Mouse (Mus musculus) myocyte (in vitro differentiated cells): ENCODE results near the gene Ahsa1.

ENCODE experiments used
- CEBPB ChIP-seq: IDR thresholded peaks from 2 replicates; pipeline ENCODE4 v1.6.1; 2011; ENCODE audit warnings: mild to moderate bottlenecking, moderate library complexity; ENCODE audit not compliant: poor library complexity, insufficient read depth, severe bottlenecking
- E2F4 ChIP-seq: IDR thresholded peaks from one replicate; pipeline ENCODE4 v1.6.1; 2011; ENCODE audit warnings: mild to moderate bottlenecking, control low read depth, moderate library complexity; ENCODE audit not compliant: insufficient read depth
- MAX ChIP-seq: IDR thresholded peaks from one replicate; pipeline ENCODE4 v1.6.1; 2011; ENCODE audit warnings: low read depth, mild to moderate bottlenecking, control low read depth
- MYOD1 ChIP-seq, 3 experiments: IDR thresholded peaks; one replicate each; pipeline ENCODE4 v1.6.1; 2011; ENCODE audit warnings: control low read depth in 2 of 3, low read depth in 2 of 3, mild to moderate bottlenecking in 2 of 3, moderate library complexity in 1 of 3; ENCODE audit not compliant: insufficient read length in 2 of 3, control insufficient read depth in 1 of 3
- POLR2A ChIP-seq: IDR thresholded peaks from one replicate; pipeline ENCODE4 v1.6.1; 2011; ENCODE audit warnings: low read depth, mild to moderate bottlenecking, control low read depth, moderate library complexity; ENCODE audit not compliant: insufficient read length
- POLR2AphosphoS2 ChIP-seq: IDR thresholded peaks from one replicate; pipeline ENCODE4 v1.6.1; 2011; ENCODE audit warnings: low read depth, control low read depth; ENCODE audit not compliant: insufficient read length
- SRF ChIP-seq: IDR thresholded peaks from one replicate; pipeline ENCODE4 v1.6.1; 2011; ENCODE audit warnings: low read depth; ENCODE audit not compliant: control insufficient read depth, insufficient read length
- TCF12 ChIP-seq: IDR thresholded peaks from one replicate; pipeline ENCODE4 v1.6.1; 2011; ENCODE audit warnings: mild to moderate bottlenecking, control low read depth; ENCODE audit not compliant: poor library complexity, insufficient read depth, severe bottlenecking
- TCF3 ChIP-seq: IDR thresholded peaks from one replicate; pipeline ENCODE4 v1.6.1; 2011; ENCODE audit warnings: low read depth, control low read depth; ENCODE audit not compliant: insufficient read length
- USF1 ChIP-seq: IDR thresholded peaks from one replicate; pipeline ENCODE4 v1.6.1; 2011; ENCODE audit warnings: low read depth, mild to moderate bottlenecking, control low read depth, moderate library complexity

DNA sequence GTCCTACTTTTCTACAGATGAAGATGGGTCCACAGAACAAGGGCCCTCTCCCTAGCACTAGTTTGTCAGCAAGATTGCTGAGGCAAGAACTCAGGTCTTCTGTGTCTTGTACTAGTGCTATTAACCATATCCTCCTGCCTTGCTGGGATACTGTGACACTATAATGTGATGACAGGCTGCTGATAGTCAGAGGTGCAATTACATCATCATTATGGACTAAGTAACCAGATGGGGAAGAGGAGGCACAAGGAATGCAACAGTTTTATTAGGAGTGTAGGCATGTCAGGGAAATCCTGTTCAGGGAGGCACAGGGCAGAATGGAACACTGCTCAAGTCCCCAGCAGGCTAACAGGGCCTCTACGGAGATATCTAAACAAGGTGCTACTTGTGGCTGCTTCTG, 27.6 kb upstream of the Ahsa1 start, which contains the start of gene Noxred1:
- TF ChIP-seq TCF3 (no peak), MYOD1 (IDR thresholded peaks at IDR 0.05; ENCODE audit: control insufficient read depth in 1 of 3, insufficient read length in 2 of 3, low read depth in 2 of 3) (no peak), POLR2A (no peak), POLR2AphosphoS2 (no peak), USF1 (no peak), CEBPB (no peak), MAX (no peak), SRF (no peak), E2F4 (no peak), TCF12 (no peak)
